Mouse (Mus musculus): ENCODE results near the gene Speer4f2.

- no peak for TF ChIP-seq EP300 (optimal IDR thresholded peaks at IDR 0.05)
- no peak for TF ChIP-seq CTCF (IDR thresholded peaks at IDR 0.05; ENCODE audit: low read depth)
Measured at GRCm38 (mm10) chr5:17334836-17335235, 38.1 kb upstream of the Speer4f2 start.
